Mouse (Mus musculus): ENCODE measurements around the gene Kctd8.

The Kctd8 gene

GRCm38 (mm10) chr5:69156489-69156888 lies 185.0 kb downstream of the Kctd8 start:
- no peak for DNase-seq (ENCODE audit: low spot score in 2 of 2)

DNA sequence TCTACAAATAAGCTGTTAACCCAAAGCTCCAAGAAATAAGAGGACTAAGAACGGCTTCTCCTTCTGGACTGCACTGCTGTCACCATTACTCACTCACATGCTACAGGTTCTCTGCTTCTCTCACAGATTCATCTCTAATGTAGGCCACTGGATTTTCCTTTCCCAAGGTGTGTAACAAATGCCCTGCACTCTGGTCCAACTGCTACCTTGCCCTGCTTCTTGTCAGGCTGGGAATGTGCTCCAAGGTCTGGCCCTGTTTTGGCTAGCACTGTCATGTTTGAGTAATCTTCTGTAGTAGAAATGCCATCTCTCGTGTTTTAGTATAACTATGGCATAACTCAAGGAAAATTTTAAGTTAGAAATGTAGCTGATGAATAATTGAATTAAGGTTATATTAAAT lies 195.7 kb downstream of the Kctd8 start:
- no peak for DNase-seq (ENCODE audit: low spot score in 2 of 2)

- DNase-seq (ENCODE audit: low spot score in 2 of 2), result no peak
These were observed 200.4 kb downstream of the Kctd8 start for GRCm38 (mm10) chr5:69141082-69141481.

DNA sequence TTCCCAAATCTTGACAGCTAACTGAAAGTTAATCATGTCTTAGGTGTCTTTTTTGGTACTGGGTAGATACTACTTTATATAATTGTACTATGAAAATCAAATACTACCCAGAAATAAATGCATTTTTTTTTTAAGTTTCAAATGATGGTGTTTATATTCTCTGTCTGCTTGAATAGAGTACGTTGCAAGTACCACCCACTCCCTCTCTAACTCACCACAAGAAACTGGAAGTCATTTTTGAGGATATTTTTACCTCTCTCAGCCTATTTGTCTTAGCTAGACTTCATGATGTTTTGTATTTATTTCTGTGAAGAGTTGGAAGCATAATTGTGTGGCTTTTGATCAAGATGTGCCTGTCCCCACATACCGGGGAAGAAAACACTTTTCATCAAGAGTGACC lies 232.8 kb downstream of the Kctd8 start:
- DNase-seq (ENCODE audit: low spot score in 2 of 2), result no peak

- no peak for DNase-seq (ENCODE audit: low spot score in 2 of 2)
These were observed 252.6 kb downstream of the Kctd8 start for GRCm38 (mm10) chr5:69088912-69089311.

Measured in urinary bladder, postnatal 4 days (tissue).